Mouse (Mus musculus): ENCODE measurements around the gene Atp10a.

Atp10a gene

GRCm38 (mm10) chr7:58736841-58737547, 81.0 kb downstream of the Atp10a start:
- DNase-seq (ENCODE audit: extremely low read depth, insufficient read length, low spot score), result peak; percentile 42

- DNase-seq (ENCODE audit: extremely low read depth, insufficient read length, low spot score), result no peak
Observed at GRCm38 (mm10) chr7:58740196-58740595, 84.2 kb downstream of the Atp10a start.

GRCm38 (mm10) chr7:58740842-58741241, 84.9 kb downstream of the Atp10a start:
- DNase-seq (ENCODE audit: extremely low read depth, insufficient read length, low spot score), result no peak

GRCm38 (mm10) chr7:58742009-58742408, 86.0 kb downstream of the Atp10a start:
- no peak for DNase-seq (ENCODE audit: extremely low read depth, insufficient read length, low spot score)

- DNase-seq (ENCODE audit: extremely low read depth, insufficient read length, low spot score), result no peak
Observed at GRCm38 (mm10) chr7:58742648-58743047, 86.7 kb downstream of the Atp10a start.

GRCm38 (mm10) chr7:58743362-58744320, 87.7 kb downstream of the Atp10a start:
- DNase-seq (ENCODE audit: extremely low read depth, insufficient read length, low spot score), result no peak

- DNase-seq (ENCODE audit: extremely low read depth, insufficient read length, low spot score), result no peak
Observed at GRCm38 (mm10) chr7:58746817-58747216, 90.9 kb downstream of the Atp10a start.

GRCm38 (mm10) chr7:58749904-58750612, 94.1 kb downstream of the Atp10a start:
- peak; percentile 72 for DNase-seq (ENCODE audit: extremely low read depth, insufficient read length, low spot score)

- no peak for DNase-seq (ENCODE audit: extremely low read depth, insufficient read length, low spot score)
Observed at GRCm38 (mm10) chr7:58752041-58752440, 96.1 kb downstream of the Atp10a start.

- peak; percentile 35 for DNase-seq (ENCODE audit: extremely low read depth, insufficient read length, low spot score)
Observed at GRCm38 (mm10) chr7:58754076-58754475, 98.1 kb downstream of the Atp10a start.

GRCm38 (mm10) chr7:58754536-58754935, 98.6 kb downstream of the Atp10a start:
- DNase-seq (ENCODE audit: extremely low read depth, insufficient read length, low spot score), result peak; percentile 53

- no peak for DNase-seq (ENCODE audit: extremely low read depth, insufficient read length, low spot score)
Observed at GRCm38 (mm10) chr7:58755083-58755482, 99.1 kb downstream of the Atp10a start.

GRCm38 (mm10) chr7:58755846-58756245, 99.9 kb downstream of the Atp10a start:
- no peak for DNase-seq (ENCODE audit: extremely low read depth, insufficient read length, low spot score)

- no peak for DNase-seq (ENCODE audit: extremely low read depth, insufficient read length, low spot score)
Observed at GRCm38 (mm10) chr7:58757331-58757730, 101.4 kb downstream of the Atp10a start.

- DNase-seq (ENCODE audit: extremely low read depth, insufficient read length, low spot score), result no peak
Observed at GRCm38 (mm10) chr7:58758396-58758795, 102.4 kb downstream of the Atp10a start.

- DNase-seq (ENCODE audit: extremely low read depth, insufficient read length, low spot score), result no peak
Observed at GRCm38 (mm10) chr7:58759265-58759664, 103.3 kb downstream of the Atp10a start.

GRCm38 (mm10) chr7:58767257-58767656, 111.3 kb downstream of the Atp10a start:
- DNase-seq (ENCODE audit: extremely low read depth, insufficient read length, low spot score), result no peak

- DNase-seq (ENCODE audit: extremely low read depth, insufficient read length, low spot score), result no peak
Observed at GRCm38 (mm10) chr7:58768253-58768652, 112.3 kb downstream of the Atp10a start.

- no peak for DNase-seq (ENCODE audit: extremely low read depth, insufficient read length, low spot score)
Observed at GRCm38 (mm10) chr7:58770254-58770653, 114.3 kb downstream of the Atp10a start.

GRCm38 (mm10) chr7:58772048-58772690, 116.2 kb downstream of the Atp10a start:
- DNase-seq (ENCODE audit: extremely low read depth, insufficient read length, low spot score), result no peak

GRCm38 (mm10) chr7:58779146-58779545, 123.2 kb downstream of the Atp10a start:
- no peak for DNase-seq (ENCODE audit: extremely low read depth, insufficient read length, low spot score)
